Mouse (Mus musculus): Measurements from ENCODE around the gene Frmd4a. TPM values are rescaled to one million over a fixed set of nuclear protein-coding genes. Genes with fewer than 3 reads are reported as not detected.
A peak's percentile ranks its signal among the peaks of the same experiment; 100 is the strongest.

The Frmd4a gene
- total RNA-seq, 4 experiments from 2014 or later = 16.0 to 23.6 (median 21.8) TPM

DNA sequence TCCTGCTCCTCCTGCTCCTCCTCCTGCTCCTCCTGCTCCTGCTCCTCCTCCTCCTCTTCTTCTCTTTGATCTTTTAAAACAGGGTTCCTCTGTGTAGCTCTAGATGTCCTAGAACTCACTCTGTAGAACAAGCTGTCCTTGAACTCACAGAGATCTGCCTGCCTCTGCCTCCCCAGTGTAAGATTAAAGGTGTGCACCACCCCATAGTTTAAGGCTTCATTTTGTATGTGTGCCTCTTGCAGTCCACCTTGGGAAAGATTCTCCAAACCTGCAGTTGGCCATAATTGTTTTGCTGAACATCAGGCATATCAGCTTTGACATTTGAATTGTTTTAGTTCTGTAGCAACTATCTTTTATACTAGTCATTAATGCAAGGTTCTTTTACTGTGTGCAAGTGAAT is 501.0 kb downstream of the Frmd4a start:
- DNase-seq (ENCODE audit: low spot score) = no peak

DNA sequence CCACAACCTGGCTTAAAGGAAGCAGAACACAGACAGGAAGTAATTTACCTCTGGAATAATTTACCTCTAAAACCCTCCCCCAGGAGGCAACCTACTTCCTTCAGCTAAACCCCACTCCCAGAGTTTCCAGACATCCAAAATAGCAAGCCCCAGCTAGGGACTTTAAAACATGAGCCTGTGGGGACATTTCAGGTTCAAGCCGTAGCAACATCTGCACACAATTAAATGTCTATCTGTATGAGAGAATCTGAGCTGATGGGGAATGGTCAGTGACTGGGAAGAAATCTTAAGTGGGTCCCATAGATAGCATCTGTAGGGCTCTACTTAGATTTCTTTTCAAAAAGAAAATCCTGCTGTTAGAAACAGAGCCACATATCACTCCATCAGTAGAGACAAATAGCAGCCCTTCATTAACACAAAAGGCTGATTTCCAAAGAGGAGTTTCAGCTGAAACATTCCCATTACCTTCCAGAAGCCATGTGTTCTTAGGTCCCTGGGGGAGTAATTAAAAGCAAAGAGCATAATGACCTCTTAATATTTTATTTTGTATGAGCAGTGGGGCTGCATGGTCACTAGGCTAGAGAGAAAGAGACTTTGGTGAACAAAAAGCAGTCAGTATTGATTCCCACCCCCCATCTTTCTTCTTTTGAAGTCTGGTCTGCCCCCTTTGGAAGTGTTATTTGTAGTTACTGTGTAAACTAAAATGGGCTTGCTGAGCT is 505.4 kb downstream of the Frmd4a start:
- DNase-seq (ENCODE audit: low spot score) = no peak

DNA sequence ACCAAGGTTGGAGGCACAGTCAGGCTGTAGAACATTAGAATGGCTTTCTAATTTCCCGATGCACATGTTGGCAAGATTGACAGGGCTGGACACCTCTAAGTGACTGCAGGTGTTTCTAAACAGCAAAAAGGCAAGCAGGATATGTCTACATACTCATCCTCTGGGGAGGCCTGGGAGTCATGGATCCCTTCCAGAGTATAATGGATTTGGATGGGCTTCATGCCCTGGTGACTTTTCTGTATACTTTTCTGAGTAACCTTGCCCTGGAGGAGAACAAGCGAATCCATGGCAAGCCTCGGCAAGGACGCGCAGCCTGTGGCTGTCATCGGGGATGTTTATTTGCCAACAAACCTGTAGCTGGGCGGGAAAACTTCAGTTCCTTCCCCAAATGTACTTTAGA is 509.6 kb downstream of the Frmd4a start:
- DNase-seq (ENCODE audit: low spot score) = no peak

DNA sequence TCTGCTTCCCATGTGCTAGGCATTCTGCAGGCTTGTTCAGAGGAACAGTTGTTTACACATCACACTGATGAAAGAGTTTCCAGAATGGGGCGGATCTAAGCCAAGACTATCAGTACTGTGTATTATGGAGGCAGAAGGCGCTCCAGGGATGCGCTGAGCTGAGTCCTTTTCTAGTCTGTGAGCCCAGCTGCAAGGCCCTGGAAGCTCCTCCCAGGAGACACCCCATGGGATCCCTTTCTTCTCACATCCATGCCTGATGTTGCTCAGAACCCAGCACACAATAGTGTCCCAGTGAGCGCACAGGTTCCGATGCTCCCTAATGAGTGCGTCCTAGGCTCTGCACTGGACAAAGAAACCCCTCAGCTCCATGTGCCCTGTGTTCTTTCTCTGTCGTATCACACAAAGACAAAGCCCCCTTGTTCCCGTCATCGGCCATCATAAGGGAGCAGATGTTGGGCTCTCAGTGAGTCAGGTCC is 511.8 kb downstream of the Frmd4a start:
- DNase-seq (ENCODE audit: low spot score) = no peak

DNA sequence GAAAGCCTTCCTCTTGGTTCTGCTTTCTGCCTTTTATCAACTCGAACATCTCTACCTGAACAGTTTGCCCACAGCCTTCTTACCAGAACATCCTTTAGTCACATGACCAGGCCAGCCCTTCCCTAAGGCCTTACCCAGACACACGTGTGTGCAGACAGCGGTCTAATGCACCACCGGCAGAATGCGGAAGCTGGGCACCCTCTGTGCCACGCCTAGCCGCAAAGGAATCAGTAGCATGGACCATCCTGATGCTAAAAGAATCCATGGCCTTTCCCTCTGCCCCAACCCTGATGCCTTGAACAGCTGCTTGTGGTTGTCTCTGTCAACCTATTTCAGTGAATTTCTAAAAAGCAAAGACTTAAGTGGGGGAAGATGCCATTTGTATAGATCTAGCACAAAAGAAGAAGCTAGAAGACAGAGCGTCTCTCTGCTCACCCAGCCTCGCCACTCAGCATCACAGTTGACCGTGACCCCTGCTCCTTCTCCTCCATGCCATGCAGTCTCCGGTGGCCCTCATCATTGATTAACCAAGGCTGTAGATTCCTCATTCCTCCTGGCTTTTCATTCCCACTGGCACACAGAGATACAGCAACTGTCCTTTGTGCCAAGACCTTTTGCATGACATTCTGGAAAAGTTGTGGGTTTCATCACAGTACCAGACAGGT is 514.1 kb downstream of the Frmd4a start:
- no peak for DNase-seq (ENCODE audit: low spot score)

DNA sequence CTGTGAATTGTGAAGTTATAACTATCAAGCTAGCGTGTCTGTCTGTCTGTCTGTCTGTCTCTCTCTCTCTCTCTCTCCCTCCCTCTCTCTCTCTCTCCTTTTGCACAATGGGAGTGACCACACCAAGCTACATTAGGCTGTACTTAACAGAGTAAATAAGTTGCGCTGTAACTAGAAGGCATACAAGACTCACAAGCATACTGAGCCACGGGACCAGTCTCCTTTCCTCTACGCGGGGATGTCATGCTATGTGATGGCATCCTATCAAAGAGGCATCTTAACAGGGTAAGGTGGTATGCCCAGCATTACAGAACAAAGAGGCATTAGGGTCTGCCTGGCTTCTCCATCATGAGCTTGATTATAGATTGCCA is 514.7 kb downstream of the Frmd4a start:
- no peak for DNase-seq (ENCODE audit: low spot score)

DNA sequence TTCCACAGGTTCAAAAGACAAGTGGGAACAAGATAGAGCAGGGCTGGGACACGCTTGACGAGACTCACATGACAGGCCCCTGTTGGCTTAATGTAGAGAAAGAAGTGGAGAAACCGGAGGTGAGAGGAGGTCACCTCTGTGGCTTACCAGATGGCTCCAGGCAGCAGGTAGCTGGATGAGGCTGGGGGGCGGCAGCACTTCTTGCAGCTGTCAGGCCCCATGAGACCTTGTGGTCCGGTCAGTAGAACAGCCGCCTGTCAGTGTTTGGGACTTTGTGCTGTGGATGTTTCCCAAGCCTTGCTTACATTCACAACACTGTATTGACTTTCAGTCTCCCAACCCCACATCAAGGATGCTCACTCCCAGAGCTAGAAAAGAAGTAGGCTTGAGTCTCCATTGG is 515.4 kb downstream of the Frmd4a start:
- DNase-seq (ENCODE audit: low spot score) = no peak

DNA sequence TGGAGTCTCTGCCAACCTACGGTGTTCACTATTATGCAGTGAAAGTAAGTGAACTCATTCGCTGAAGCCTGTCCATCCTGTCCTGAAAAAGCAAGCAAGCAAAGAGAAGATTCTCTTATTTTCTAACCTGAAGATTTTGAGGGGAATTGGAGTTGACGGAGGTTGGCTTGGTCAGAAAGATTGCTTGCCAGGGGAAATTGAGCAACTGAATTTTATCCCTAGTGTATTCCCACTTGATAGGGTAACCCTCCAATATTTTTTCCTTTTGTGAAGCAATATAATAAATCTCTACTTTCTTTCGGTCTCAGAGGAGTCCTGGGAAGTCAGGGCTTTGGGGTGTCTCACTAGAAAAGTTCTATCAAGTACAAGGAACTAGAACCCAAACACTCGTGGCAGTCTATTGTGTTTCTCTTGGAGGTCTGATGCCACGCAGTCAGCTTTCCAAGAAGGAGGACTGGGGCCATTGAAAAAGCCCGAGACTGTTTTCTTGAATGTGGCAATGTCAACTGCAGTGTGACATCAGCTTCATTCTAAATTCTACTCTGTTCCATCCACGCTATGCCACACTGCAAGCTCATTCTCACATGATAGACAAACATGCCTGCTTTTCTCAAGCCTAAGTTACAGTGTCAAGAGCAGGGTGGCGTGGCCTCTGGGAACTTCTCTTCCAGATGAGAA is 517.8 kb downstream of the Frmd4a start:
- DNase-seq (ENCODE audit: low spot score) = no peak

DNA sequence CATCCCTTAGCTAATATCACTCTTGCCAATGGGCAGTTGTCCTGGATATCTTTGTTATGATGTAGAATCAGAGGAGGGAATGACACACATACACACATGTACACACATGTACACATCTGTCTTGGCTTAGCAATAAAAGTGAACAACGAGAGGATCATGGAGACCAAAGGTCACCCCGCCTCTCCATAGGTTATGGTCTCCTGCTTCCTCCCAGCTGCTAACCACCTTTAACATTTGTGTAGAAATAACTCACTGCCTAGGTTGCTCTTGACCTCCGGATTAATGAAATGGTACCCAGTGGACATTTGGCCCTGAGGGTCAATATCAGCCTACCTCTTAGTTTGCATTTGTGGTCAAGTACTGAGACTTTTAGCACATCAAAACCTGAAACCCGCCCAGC is 523.8 kb downstream of the Frmd4a start:
- no peak for DNase-seq (ENCODE audit: low spot score)

DNA sequence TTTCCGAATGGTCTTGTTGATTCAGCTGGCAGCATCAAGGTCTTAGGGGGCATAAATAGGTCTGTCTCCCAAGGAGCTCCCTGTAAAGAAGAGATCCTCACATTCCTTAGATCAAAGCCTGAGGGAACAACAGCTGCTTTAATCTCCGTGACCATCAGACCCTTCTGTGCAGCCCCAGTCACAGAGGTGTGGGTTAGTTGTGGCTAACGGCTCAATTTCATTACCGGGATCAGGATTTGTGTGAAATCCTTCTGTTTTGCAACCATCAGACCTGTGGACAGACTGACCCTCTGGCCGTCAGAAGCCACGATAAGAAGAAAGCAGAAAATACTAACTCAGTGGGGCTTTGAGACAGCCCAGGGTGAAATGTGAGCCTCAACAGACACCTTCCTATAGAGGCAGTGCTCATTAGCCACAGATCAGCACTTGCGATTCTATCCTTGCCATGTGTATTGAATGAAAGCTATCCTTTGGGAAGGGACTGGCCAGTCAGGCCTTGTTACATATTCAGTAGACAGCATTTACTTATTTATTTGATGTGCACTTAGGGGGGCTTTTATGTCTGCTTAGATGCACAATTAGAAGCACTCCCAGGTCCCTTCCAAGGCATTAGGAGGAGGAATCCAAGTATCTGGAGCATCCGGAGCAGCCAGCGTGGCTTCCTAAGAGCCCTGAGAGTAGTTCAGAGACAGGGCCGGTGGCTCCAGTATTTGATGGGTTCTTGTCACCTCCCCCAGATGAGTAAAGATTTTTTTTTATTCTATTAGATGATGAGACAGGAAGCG is 524.5 kb downstream of the Frmd4a start:
- no peak for DNase-seq (ENCODE audit: low spot score)

DNA sequence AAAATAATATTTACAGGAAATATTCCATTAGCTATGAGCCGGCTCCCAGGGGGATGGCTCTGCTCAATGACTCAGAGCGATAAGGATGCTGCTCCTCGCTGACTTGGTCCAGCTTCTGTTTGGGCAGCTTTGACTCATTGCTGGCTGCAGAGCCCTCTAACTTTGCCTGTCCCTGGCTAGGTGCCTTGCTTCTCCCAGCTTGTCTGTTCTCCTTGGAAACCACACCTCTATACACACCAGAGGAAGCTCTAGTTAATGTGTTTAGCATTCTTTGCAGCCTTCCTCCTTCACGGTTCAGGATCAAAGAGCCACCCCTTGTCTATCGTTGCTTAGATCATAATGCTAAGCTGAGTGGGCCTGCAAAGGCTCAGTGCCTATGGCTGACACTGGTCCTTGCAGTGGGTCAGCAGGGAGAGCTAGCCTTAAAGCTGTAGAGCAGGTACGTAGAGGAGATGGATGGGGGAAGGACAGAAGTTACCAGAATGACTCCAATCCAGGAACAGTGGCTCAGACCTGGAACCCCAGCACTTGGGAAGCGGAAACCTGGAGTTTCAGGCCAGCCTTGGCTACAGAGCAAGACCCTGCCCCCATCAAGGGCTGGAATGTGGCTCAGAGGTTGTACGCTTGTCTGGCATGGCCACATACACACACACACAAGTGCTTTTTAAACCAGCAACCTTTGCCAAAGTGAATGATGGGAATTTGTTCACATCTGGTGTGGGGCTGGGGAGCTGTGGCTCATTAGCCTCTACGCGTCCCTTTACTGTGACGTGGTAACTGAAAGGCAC is 525.3 kb downstream of the Frmd4a start:
- peak; percentile 86 for DNase-seq (ENCODE audit: low spot score)

DNA sequence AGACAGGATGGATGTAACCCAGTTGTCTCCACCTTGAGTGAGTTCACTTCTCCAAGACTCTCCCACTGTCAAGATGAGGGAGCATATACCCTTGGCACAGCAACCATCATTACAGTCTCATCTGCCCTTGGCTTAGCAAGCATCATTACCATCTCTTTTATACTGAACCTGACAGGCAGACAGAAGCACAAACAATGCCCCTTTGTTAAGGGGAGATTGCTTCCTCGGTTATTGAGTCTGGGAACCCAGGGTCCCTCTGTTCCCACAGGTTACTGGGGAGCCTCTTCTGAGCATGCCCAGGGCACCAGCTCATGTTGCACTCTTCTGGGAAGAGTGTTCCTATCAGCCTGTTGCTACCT is 525.9 kb downstream of the Frmd4a start:
- no peak for DNase-seq (ENCODE audit: low spot score)

DNA sequence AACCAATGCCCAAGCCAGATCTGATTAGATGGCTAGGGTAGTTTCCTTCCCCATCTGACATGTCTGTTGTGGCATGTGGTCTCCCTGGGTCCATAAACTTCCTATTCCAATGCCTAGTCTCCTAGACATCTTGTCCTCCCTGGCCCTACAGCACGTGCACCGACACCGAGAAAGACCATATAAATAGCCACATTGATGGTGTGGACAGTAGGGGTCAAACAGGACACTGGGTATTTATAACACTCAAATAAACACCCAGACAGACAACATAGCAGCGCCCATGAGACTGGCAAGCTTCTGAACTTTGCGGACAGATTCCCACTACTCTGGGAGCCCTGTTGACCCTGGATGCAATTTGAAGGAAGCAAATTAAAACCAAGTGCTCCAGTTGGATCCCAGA is 526.8 kb downstream of the Frmd4a start:
- no peak for DNase-seq (ENCODE audit: low spot score)

DNA sequence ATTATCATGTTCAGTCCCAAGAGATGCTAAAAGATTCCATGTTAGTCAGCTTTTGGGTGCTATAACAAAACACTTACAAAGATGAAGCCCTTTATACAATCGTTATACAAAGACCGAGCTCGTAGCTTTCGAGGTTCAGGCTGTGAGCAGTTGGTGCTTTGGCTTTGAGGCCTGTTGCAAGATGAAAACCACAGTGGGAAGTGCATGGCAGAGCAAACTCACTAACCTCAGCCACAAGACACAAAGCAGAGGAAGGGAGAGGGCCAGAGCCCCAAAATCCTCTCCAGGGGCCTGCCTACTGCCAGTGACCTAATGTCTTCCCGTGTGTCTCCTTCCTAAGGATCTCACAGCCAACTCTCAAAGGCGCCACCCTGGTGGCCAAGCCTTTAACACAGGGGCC is 527.7 kb downstream of the Frmd4a start:
- DNase-seq (ENCODE audit: low spot score) = no peak

DNA sequence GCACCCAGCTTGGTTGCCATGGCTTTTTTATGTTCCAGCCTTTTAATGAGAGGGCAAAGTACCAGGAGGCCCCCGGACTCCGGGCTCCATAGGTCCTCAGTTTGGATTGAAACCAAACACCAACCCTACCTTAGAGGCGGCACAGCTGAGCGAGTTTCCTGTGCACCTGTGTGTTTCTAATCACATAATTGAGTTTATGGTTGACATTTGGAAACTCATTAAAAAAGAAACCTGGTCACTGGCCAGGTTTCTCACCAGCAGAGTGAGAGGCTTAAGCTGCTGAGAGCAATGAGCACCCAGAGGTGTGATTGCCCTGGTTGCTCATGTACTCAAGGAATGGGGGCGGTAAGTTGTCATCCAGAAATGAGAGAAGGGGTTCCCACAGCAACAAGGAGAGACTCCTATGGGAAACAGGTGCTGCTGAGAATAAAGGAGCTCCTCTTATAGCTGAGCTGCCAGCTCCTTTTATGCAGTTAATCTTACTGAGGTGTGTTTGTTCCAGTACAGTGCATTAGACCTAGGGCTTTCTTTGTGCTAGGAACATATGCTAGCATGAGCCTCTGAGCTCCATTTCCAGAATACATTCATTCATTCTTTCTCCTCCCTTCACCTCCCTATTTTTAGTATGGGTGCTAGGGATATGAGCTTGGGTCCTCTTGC is 529.6 kb downstream of the Frmd4a start:
- no peak for DNase-seq (ENCODE audit: low spot score)

DNA sequence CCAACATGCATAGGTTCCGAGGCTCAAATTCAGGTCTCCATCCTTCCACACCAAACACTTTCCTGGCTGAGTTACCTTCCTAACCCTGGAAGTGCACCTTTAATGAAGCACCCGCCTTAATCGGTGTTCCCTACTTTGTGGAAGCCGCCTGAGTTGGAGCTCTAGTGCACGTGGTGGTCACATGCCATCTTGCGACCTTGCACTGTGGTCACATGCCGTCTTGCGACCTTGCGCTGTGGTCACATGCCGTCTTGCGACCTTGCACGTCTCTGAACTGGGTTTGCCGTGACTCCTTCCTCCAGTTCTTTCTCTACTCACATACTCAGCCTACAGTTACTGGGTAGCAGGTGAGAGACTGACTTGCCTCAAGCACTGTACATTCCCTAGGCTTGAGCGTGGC is 531.8 kb downstream of the Frmd4a start:
- DNase-seq (ENCODE audit: low spot score) = no peak

DNA sequence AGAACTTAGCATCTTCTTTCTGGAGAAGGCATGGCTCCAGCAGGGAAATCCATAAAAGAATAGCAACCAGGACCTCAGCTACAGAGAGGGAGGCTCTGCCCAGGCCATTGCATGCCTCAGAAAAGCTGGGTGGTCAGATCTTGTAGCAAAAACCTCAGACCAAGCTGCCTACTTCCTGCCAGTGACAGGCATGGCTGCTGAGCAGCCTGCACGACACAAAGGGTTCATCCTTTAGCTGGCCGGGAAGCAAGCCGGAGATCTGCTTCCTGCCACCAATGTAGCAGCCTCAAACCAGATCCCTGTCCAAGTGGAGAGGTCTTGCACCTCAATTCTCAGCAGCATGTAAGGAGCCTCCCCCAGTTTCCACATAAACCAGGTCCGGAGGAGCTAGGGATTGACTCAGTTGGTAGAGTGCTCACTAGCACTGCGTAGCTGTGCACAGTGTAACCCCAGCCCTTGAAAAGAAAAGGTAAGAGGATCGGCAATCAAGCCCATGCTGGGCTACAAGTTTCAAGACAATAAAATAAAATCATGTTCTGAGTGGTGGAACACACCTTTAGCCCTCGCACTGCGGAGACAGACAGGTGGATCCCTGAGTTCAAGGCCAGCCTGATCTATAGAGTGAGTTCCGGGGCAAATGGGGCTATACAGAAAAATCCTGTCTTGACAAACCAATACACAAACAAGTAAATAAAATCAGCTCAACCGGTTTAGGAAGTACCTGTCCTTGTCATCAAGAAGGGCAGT is 532.7 kb downstream of the Frmd4a start:
- no peak for DNase-seq (ENCODE audit: low spot score)

DNA sequence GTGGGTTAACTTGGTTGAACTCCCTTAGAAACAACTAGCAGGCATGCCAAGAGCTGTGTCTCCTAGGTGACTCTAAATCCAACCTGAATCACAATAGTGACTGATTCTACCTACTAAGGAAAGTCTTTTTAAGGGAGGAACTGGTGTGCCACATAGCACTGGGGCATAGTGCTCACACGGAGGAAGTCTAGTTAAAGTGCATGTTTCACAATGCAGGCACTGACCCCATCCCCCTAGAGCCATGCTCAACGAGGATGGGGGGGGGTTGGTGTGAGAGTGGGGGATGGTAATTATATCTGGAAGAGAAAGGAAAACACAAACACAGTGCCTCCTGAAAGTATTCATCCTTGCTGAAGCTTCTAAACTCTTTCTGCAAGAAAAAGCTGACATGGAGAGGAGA is 533.9 kb downstream of the Frmd4a start:
- DNase-seq (ENCODE audit: low spot score) = no peak

DNA sequence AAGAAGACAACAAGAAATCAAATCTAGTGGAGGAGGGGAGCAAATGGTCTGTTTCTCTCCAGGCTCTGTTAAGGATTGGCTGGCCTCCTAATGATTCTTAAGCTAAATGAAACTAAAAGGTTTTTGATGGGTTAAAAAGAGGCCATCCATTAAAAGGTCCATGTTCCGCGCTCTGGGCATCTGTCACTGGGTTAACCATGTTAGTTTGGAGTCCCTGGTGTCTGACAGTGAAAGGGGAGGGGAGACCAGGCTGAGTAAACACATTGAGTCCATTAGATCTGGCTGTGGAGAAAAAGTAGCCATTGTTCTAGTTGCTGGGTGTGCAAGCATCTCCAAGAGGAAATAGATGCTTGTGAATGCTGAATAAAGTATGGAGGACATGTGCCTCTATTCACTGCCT is 534.3 kb downstream of the Frmd4a start:
- no peak for DNase-seq (ENCODE audit: low spot score)

DNA sequence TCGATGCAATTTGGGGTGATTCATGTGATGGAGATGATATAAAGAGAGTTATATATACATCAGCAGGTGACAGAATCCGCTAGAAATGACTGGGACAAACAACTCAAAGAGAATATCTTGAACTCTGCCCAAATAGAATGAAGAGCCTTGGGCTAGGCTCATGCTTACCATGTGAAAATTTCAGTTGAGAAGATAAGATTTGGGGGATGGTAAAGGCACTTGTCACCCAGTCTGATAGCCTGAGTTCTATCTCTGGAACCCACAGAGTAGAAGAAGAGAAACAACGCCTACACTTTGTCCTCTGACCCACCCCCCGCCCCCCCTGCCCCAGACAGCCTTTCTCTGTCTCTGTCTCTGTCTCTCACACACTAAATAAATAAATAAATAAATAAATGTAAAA is 535.0 kb downstream of the Frmd4a start:
- DNase-seq (ENCODE audit: low spot score) = no peak
